Mouse (Mus musculus) hindbrain, embryonic 15.5 days (tissue): ENCODE data around the gene Agfg1. TPM values are rescaled to one million over a fixed set of nuclear protein-coding genes. Genes with fewer than 3 reads are reported as not detected.
"Not testable (repeated sequence)": the region's sequence is repeated elsewhere in the genome, so short reads cannot be mapped to it uniquely, and the experiment has no call there.

Source experiments
- ATAC-seq: fragments of 200-750 bp; cut with Nextera tagmentation; 2 replicates; pipeline ENCODE4 v1.8.0; 2017; ENCODE audit warnings: low read depth, moderate number of reproducible peaks, moderate TSS enrichment; ENCODE audit not compliant: low FRiP score
- H3K27ac ChIP-seq: fragments of 300-500 bp; sonication (generic); replicated peaks from 2 replicates; pipeline ENCODE4 v1.5.1; 2015; ENCODE audit warnings: mild to moderate bottlenecking, inconsistent platforms
- H3K27me3 ChIP-seq: fragments of 300-500 bp; sonication (generic); 2 replicates; pipeline ENCODE4 v1.6.1; 2015; ENCODE audit warnings: control low read depth, inconsistent platforms
- H3K36me3 ChIP-seq: fragments of 300-500 bp; sonication (generic); 2 replicates; pipeline ENCODE4 v1.6.1; 2015; ENCODE audit warnings: control low read depth, inconsistent platforms
- H3K4me1 ChIP-seq: fragments of 300-500 bp; sonication (generic); replicated peaks from 2 replicates; pipeline ENCODE4 v1.6.1; 2015; ENCODE audit warnings: control low read depth, inconsistent platforms
- H3K4me2 ChIP-seq: fragments of 300-500 bp; sonication (generic); 2 replicates; pipeline ENCODE4 v1.6.1; 2015; ENCODE audit warnings: moderate library complexity, mild to moderate bottlenecking, inconsistent platforms
- H3K4me3 ChIP-seq: fragments of 300-500 bp; sonication (generic); 2 replicates; pipeline ENCODE4 v1.5.1; 2015; ENCODE audit warnings: mild to moderate bottlenecking, inconsistent platforms
- H3K9ac ChIP-seq: fragments of 300-500 bp; sonication (generic); 2 replicates; pipeline ENCODE4 v1.6.1; 2015; ENCODE audit warnings: inconsistent platforms
- H3K9me3 ChIP-seq: fragments of 300-500 bp; sonication (generic); 2 replicates; pipeline ENCODE4 v1.6.1; 2016; ENCODE audit warnings: control low read depth, inconsistent platforms
- WGBS: fragments of 180-500 bp; shearing (Covaris S2); methylation state at CpG from one replicate; pipeline ENCODE4 v1.1.7; 2015; 5-methylcytosine and 5-hydroxymethylcytosine counted together
- microRNA-seq: library from miRNA; unstranded; fragments of <30 nt; microRNA quantifications from one replicate; pipeline ENCODE4, GENCODE M21; 2016
- polyA plus RNA-seq: library from polyadenylated mRNA; unstranded; fragments of >200 nt; fragmentation: Nextera tagmentation; extraction: Ambion mirVana; gene quantifications from 2 replicates; pipeline ENCODE4 v1.2.1, GENCODE M21; 2015

The Agfg1 gene
- polyA plus RNA-seq, 1 experiment from 2014 or later, result 26.6 TPM

DNA sequence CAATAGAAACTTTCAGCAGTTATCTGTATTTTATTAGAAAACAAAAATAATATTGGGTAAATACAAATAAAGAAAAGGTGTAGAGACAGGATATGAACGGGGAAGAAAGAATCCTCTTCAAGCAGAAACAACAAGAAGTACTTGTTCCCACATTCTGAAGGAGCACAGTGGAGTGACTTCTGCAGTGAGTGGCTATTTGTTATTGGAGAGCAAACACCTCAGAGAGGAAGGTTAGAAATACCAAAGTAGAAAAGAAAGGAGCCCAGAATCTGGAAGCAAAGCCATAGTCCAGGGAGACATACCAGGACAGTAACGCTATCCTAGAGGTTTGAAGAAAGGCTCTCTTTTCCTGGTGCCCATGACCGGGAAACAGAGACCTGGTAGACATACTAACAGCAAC lies 91.3 kb downstream of the Agfg1 start:
- ATAC-seq, H3K4me1 ChIP-seq, H3K36me3 ChIP-seq, H3K9ac ChIP-seq, H3K4me2 ChIP-seq, H3K27me3 ChIP-seq, H3K27ac ChIP-seq, H3K4me3 ChIP-seq, H3K9me3 ChIP-seq: not testable (repeated sequence)
- WGBS, result 86% methylated on average over 2 of the region's 3 CpGs

DNA sequence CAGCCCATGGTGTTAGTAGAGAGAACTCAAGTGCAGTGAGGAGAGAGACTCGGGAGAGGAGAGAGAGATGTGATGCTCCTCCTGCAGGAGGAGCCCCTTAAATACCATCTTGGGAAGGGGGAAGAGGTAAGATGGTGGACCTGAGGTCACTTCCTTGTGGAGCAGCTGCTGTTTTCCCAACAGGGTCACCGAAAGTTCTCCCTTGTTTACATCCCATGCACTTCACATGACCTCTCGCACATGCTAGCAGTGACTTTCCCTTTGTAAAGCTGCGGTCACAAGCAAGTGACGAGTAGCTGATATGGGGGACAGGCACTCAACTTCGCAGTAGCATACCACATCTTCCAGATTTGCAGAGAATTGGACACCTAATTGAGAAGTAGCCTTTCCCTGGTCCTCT lies 92.0 kb downstream of the Agfg1 start, which contains the start of gene Gm6217:
Gene Gm6217 (minus strand): TSS at position 74 of the 400 bp plus-strand sequence.
- not testable (repeated sequence) for H3K4me1 ChIP-seq, ATAC-seq, H3K36me3 ChIP-seq, H3K4me3 ChIP-seq, H3K9ac ChIP-seq, H3K27ac ChIP-seq, H3K4me2 ChIP-seq, H3K27me3 ChIP-seq, H3K9me3 ChIP-seq
- no CpG with 5 or more reads among the region's 6 CpGs for WGBS

DNA sequence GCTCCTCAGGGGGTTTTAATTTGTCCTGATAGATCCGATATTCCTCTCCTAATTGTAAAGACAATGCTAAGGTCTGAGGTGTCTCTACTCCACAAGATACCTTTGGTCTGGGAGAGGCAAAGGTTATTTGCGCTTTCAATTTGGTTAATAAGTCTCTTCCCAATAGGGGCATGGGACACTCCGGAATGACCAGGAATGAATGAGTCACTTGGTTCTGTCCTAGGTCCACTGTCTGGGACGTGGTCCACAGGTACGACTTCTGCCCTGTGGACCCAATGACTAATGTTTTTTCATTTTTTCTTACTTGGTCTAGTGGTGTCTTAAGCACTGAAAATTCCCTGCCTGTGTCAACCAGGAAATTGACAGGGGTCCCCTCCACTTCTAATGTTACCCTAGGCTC lies 99.4 kb downstream of the Agfg1 start:
- no peak overlapping the region for H3K9ac ChIP-seq
- H3K27ac ChIP-seq, result no peak overlapping the region
- H3K27me3 ChIP-seq, result no peaks in the 10 kb centered on the region
- 94% methylated on average over 5 of the region's 5 CpGs for WGBS
- no peak overlapping the region for H3K4me3 ChIP-seq
- no peak for ATAC-seq
- H3K9me3 ChIP-seq, result no peaks in the 10 kb centered on the region
- H3K36me3 ChIP-seq, result no peaks in the 10 kb centered on the region
- no peak overlapping the region for H3K4me2 ChIP-seq
- H3K4me1 ChIP-seq, result no peaks in the 10 kb centered on the region

DNA sequence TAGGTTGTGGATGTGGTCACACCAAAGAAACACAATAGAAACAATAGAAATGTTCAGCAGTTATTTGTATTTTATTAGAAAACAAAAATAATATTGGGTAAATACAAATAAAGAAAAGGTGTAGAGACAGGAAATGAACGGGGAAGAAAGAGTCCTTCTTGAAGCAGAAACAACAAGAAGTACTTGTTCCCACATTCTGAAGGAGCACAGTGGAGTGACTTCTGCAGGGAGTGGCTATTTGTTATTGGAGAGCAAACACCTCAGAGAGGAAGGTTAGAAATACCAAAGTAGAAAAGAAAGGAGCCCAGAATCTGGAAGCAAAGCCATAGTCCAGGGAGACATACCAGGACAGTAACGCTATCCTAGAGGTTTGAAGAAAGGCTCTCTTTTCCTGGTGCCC lies 103.2 kb downstream of the Agfg1 start:
- not testable (repeated sequence) for H3K4me2 ChIP-seq, H3K27me3 ChIP-seq, H3K27ac ChIP-seq, H3K9me3 ChIP-seq, H3K9ac ChIP-seq, H3K4me3 ChIP-seq, H3K4me1 ChIP-seq, H3K36me3 ChIP-seq, ATAC-seq
- 90% methylated on average over 2 of the region's 2 CpGs for WGBS

DNA sequence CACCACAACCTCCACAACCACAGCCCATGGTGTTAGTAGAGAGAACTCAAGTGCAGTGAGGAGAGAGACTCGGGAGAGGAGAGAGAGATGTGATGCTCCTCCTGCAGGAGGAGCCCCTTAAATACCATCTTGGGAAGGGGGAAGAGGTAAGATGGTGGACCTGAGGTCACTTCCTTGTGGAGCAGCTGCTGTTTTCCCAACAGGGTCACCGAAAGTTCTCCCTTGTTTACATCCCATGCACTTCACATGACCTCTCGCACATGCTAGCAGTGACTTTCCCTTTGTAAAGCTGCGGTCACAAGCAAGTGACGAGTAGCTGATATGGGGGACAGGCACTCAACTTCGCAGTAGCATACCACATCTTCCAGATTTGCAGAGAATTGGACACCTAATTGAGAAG lies 104.0 kb downstream of the Agfg1 start, which contains the start of gene A030003K21Rik:
Gene A030003K21Rik (minus strand): TSS at position 94 of the 400 bp plus-strand sequence.
- not testable (repeated sequence) for H3K4me2 ChIP-seq, H3K4me3 ChIP-seq, H3K27me3 ChIP-seq, H3K4me1 ChIP-seq, H3K36me3 ChIP-seq, H3K27ac ChIP-seq, H3K9ac ChIP-seq, H3K9me3 ChIP-seq, ATAC-seq
- WGBS, result no CpG with 5 or more reads among the region's 6 CpGs

DNA sequence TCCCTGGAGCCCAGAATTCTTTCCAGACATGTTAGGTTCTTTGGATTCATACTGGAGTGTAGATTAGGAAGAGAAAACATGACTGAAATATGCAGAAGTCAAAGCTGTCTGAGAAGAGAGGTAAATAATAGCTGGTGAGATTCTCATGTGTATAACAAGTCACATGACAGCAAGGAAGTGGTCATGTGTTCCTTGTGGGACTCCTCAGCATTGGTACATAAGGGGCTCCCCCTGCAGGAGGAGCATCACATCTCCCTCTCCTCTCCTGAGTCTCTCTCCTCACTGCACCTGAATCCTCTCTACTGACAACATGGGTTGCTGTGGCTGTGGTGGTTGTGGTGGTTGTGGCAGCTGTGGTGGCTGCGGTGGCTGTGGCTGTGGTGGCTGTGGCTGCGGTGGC lies 106.7 kb downstream of the Agfg1 start:
- not testable (repeated sequence) for H3K27ac ChIP-seq, ATAC-seq, H3K36me3 ChIP-seq, H3K4me2 ChIP-seq, H3K4me3 ChIP-seq, H3K27me3 ChIP-seq, H3K9ac ChIP-seq, H3K4me1 ChIP-seq, H3K9me3 ChIP-seq
- WGBS, result 100% methylated on average over 2 of the region's 2 CpGs

DNA sequence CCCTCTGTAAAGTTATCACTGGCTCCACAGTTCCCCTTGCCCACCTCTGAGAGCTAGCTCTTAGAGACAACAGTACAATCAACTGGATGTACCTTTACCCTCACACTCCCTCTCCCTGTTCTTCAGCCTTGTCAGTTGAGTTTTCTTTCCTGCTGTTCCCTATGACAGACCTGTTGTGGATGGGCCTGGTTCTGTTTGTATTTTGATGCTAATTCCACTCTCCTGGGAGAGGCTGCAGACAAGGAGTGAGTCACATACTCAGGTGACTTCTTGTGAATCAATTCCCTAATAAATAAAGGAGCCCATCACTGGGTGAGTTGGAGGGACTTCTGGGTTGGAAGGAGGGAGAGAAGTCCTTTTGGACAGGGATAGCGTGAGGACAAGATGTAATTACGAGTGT lies 109.3 kb downstream of the Agfg1 start:
- no peaks in the 10 kb centered on the region for H3K9me3 ChIP-seq
- H3K27me3 ChIP-seq, result no peaks in the 10 kb centered on the region
- WGBS, result 85% methylated on average over 2 of the region's 2 CpGs
- no peak for ATAC-seq
- no peak overlapping the region for H3K4me3 ChIP-seq
- no peak overlapping the region for H3K9ac ChIP-seq
- H3K36me3 ChIP-seq, result no peaks in the 10 kb centered on the region
- H3K4me2 ChIP-seq, result no peak overlapping the region
- H3K4me1 ChIP-seq, result no peaks in the 10 kb centered on the region
- H3K27ac ChIP-seq, result no peak overlapping the region

Small RNA genes lying within 50 kb of the gene (microRNA-seq; reads per million reads assigned to microRNA genes)
- not detected for gene Gm22396

Other genes starting within 250 kb of the Agfg1 start
- gene Mff, start 114.6 kb upstream of the Agfg1 start, polyA plus RNA-seq, result 368 and 374 TPM in 2 replicates
- gene Tm4sf20, start 71.0 kb upstream of the Agfg1 start, polyA plus RNA-seq, result 0.21 TPM in 1 of 2 replicates, not detected in the other
- not detected in 2 replicates for gene Gm47791, start 68.2 kb upstream of the Agfg1 start, polyA plus RNA-seq
- 0.19 and 0.28 TPM in 2 replicates for gene A030005L19Rik, start 73.8 kb downstream of the Agfg1 start, polyA plus RNA-seq
- not detected in 2 replicates for gene A030014E15Rik, start 85.4 kb downstream of the Agfg1 start, polyA plus RNA-seq
- not detected in 2 replicates for gene Gm6217, start 91.9 kb downstream of the Agfg1 start, polyA plus RNA-seq
- gene A030003K21Rik, start 103.9 kb downstream of the Agfg1 start, polyA plus RNA-seq, result not detected in 2 replicates
- not detected in 2 replicates for gene Gm7544, start 116.5 kb downstream of the Agfg1 start, polyA plus RNA-seq
- gene Gm47955, start 120.8 kb downstream of the Agfg1 start, polyA plus RNA-seq, result not detected in 2 replicates
- not detected in 2 replicates for gene Gm47959, start 161.1 kb downstream of the Agfg1 start, polyA plus RNA-seq
- 0.98 and 1.1 TPM in 2 replicates for gene Slc19a3, start 199.0 kb downstream of the Agfg1 start, polyA plus RNA-seq
- gene Krtap28-10, start 203.0 kb downstream of the Agfg1 start, polyA plus RNA-seq, result not detected in 2 replicates
- not detected in 2 replicates for gene Gm47969, start 205.4 kb downstream of the Agfg1 start, polyA plus RNA-seq
- gene A030005K14Rik, start 219.9 kb downstream of the Agfg1 start, polyA plus RNA-seq, result not detected in 2 replicates
- gene Krtap28-13, start 221.4 kb downstream of the Agfg1 start, polyA plus RNA-seq, result not detected in 2 replicates